Mouse (Mus musculus): Measurements from ENCODE around the gene Utp6.

GRCm38 (mm10) chr11:79967752-79968151 lies 5.6 kb upstream of the Utp6 start:
- TF ChIP-seq CTCF (IDR thresholded peaks at IDR 0.05; ENCODE audit: control insufficient read depth, insufficient read depth, low read length) (no peak), POLR2A (IDR thresholded peaks at IDR 0.05; ENCODE audit: borderline replicate concordance, control insufficient read depth, low read depth, low read length) (no peak)

Data from bone marrow, adult 2 months (tissue).